Mouse (Mus musculus): Measurements from ENCODE around the gene Speer4c.
"Not testable (repeated sequence)": the region's sequence is repeated elsewhere in the genome, so short reads cannot be mapped to it uniquely, and the experiment has no call there.

DNA sequence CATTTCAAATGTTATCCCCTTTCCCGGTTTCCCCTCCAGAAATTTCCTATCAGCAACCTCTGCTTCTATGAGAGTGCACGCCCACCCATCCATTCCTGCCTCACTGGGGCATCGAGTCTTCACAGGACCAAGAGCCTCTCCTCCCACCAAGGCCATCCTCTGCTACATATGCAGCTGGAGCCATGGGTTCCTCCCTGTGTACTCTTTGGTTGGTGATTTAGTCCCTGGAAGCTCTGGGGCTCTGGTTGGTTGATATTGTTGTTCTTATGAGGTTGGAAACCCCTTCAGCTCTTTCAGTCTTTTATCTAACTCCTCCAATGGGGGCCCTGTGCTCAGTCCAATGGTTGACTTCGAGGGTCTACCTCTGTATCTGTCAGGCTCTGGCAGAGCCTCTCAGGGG lies 22.2 kb downstream of the Speer4c start:
- not testable (repeated sequence) for TF ChIP-seq MAFK (IDR thresholded peaks at IDR 0.05; ENCODE audit: borderline replicate concordance, low read depth, low read length); CTCF (IDR thresholded peaks at IDR 0.05 in 2 of 3, conservative IDR thresholded peaks at IDR 0.05 in 1 of 3; ENCODE audit: control insufficient read depth in 1 of 3, insufficient read depth in 1 of 3, low read depth in 2 of 3, low read length in 3 of 3, poor library complexity in 1 of 3, severe bottlenecking in 1 of 3); EP300 (IDR thresholded peaks at IDR 0.05; ENCODE audit: low read depth in 1 of 2, low read length in 2 of 2); POLR2AphosphoS2 (IDR thresholded peaks at IDR 0.05; ENCODE audit: low read length); USF1 (IDR thresholded peaks at IDR 0.05; ENCODE audit: low read depth, low read length); SMC3 (IDR thresholded peaks at IDR 0.05; ENCODE audit: low read depth, low read length); MYC (IDR thresholded peaks at IDR 0.05; ENCODE audit: low read depth, low read length); POLR2A (IDR thresholded peaks at IDR 0.05; ENCODE audit: control insufficient read depth in 1 of 2, insufficient read depth in 1 of 2, low read depth in 1 of 2, low read length in 2 of 2, poor library complexity in 1 of 2)
